Mouse (Mus musculus) lung, adult 2 months (tissue): ENCODE data around the gene Pxdn. TPM values are rescaled to one million over a fixed set of nuclear protein-coding genes. Genes with fewer than 3 reads are reported as not detected.

Source experiments
- DNase-seq: peaks from one replicate; pipeline ENCODE4 v3.0.0; 2022
- H3K4me1 ChIP-seq: fragments of 200-500 bp; 2 replicates; pipeline ENCODE4 v1.6.1; 2011; ENCODE audit warnings: low read length; ENCODE audit not compliant: control insufficient read depth, insufficient read depth
- H3K4me3 ChIP-seq: fragments of 200-500 bp; replicated peaks from 2 replicates; pipeline ENCODE3; 2011; ENCODE audit warnings: low read depth, mild to moderate bottlenecking, control low read depth, low read length; ENCODE audit errors: extremely low read depth
- CTCF ChIP-seq: fragments of 200-500 bp; IDR thresholded peaks from 2 replicates; pipeline ENCODE4 v1.5.1; 2011; ENCODE audit warnings: mild to moderate bottlenecking, low read length, control low read depth; ENCODE audit not compliant: insufficient read depth
- POLR2A ChIP-seq: fragments of 200-500 bp; IDR thresholded peaks from 2 replicates; pipeline ENCODE4 v1.6.1; 2011; ENCODE audit warnings: low read depth, mild to moderate bottlenecking, control low read depth, low read length, borderline replicate concordance; ENCODE audit errors: extremely low read depth
- WGBS: fragments of 180-500 bp; shearing (Covaris S2); methylation state at CpG from one replicate; pipeline ENCODE4 v1.1.7; 2018; 5-methylcytosine and 5-hydroxymethylcytosine counted together
- polyA plus RNA-seq: library from polyadenylated mRNA; depleted of rRNA; stranded (reverse); fragments of >200 nt; gene quantifications from 2 replicates; pipeline ENCODE4 v1.2.3, GENCODE M21; 2012

Gene Pxdn
- polyA plus RNA-seq, 1 experiment: 186 TPM

GRCm38 (mm10) chr12:29972533-29972932 lies 35.1 kb downstream of the Pxdn start:
- no peak for TF ChIP-seq POLR2A
- TF ChIP-seq CTCF: no peak
- H3K4me1 ChIP-seq: peaks cover 7% of the 10 kb centered on the region
- no peak for DNase-seq
- H3K4me3 ChIP-seq: no peak overlapping the region
- 66% methylated on average over 6 of the region's 6 CpGs for WGBS

GRCm38 (mm10) chr12:29980076-29980475 lies 42.7 kb downstream of the Pxdn start:
- no peak for TF ChIP-seq POLR2A
- TF ChIP-seq CTCF: no peak
- H3K4me1 ChIP-seq: peaks cover 3% of the 10 kb centered on the region; the same call in 1 of the 2 replicates
- WGBS: 82% methylated on average over 8 of the region's 8 CpGs
- H3K4me3 ChIP-seq: no peak overlapping the region
- no peak for DNase-seq

GRCm38 (mm10) chr12:29981722-29982293 lies 44.4 kb downstream of the Pxdn start:
- Histone ChIP-seq H3K4me1 (peaks cover 3% of the 10 kb centered on the region; the same call in 1 of the 2 replicates), H3K4me3 (no peak overlapping the region)
- no peak for DNase-seq
- TF ChIP-seq POLR2A: no peak
- no peak for TF ChIP-seq CTCF
- WGBS: 96% methylated on average over 7 of the region's 7 CpGs

DNA sequence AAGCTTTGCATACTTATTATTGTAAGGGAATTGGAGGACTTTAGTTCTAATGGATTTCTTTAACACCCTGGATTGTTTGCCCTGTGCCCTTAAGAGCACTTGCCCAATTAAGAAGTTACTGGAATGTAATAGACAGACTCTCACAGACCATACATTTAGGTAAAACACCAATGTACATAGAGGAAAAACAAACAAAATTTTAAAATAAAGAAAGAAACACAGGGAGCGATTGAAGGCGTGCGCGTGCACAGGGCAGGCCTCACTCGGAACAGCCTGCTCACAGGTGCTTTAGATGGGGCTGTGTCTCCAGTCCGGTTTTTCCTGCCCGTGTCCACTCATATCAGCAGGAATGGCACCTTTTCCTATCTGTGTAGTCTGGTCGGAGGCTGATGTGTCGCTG lies 45.8 kb downstream of the Pxdn start:
- DNase-seq: no peak
- peaks cover 3% of the 10 kb centered on the region; the same call in 1 of the 2 replicates for H3K4me1 ChIP-seq
- no peak overlapping the region for H3K4me3 ChIP-seq
- 76% methylated on average over 9 of the region's 9 CpGs for WGBS
- TF ChIP-seq CTCF (no peak), POLR2A (no peak)

- 65% methylated on average over 6 of the region's 6 CpGs for WGBS
- H3K4me3 ChIP-seq: no peak overlapping the region
- DNase-seq: no peak
Measured at GRCm38 (mm10) chr12:29985126-29985525, 47.7 kb downstream of the Pxdn start.

GRCm38 (mm10) chr12:29986241-29986640 lies 48.8 kb downstream of the Pxdn start:
- H3K4me3 ChIP-seq: no peak overlapping the region
- WGBS: 84% methylated on average over 10 of the region's 10 CpGs
- H3K4me1 ChIP-seq: no peaks in the 10 kb centered on the region
- TF ChIP-seq CTCF (no peak), POLR2A (no peak)
- DNase-seq: no peak

More at GRCm38 (mm10) chr12:29985126-29985525, 47.7 kb downstream of the Pxdn start:
- no peaks in the 10 kb centered on the region for H3K4me1 ChIP-seq
- TF ChIP-seq CTCF: no peak
- TF ChIP-seq POLR2A: no peak

GRCm38 (mm10) chr12:29998895-29999294 lies 61.5 kb downstream of the Pxdn start:
- H3K4me1 ChIP-seq: no peaks in the 10 kb centered on the region
- TF ChIP-seq CTCF: no peak
- no peak for TF ChIP-seq POLR2A
- H3K4me3 ChIP-seq: no peak overlapping the region
- DNase-seq: no peak
- 80% methylated on average over 5 of the region's 5 CpGs for WGBS

GRCm38 (mm10) chr12:30001951-30002350 lies 64.5 kb downstream of the Pxdn start:
- no peak for DNase-seq
- TF ChIP-seq CTCF: no peak
- no peak for TF ChIP-seq POLR2A
- Histone ChIP-seq H3K4me1 (no peaks in the 10 kb centered on the region), H3K4me3 (no peak overlapping the region)
- WGBS: 96% methylated on average over 16 of the region's 16 CpGs

- Histone ChIP-seq H3K4me1 (no peaks in the 10 kb centered on the region), H3K4me3 (no peak overlapping the region)
- DNase-seq: no peak
- TF ChIP-seq CTCF (no peak), POLR2A (no peak)
- WGBS: 75% methylated on average over 14 of the region's 14 CpGs
Measured at GRCm38 (mm10) chr12:30003680-30004364, 66.4 kb downstream of the Pxdn start.

DNA sequence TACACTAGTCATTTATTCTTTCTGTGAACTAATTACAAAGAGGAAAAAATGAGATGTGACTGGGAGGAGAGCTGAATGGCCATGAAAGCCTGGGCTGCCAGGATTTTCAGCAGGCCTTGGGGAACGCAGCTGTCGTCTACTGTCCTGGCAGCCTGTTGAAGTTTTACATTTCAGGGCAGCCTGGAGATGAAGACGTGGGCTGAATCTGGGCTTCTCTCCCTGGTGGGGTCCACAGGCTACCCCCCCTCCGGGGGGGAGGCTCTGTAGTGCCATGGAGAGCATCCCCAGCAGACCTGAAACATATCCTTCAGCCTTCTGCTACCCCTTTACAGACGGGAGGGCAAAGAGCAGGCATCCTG lies 66.9 kb downstream of the Pxdn start:
- no peak for DNase-seq
- 70% methylated on average over 5 of the region's 5 CpGs for WGBS
- TF ChIP-seq POLR2A (no peak), CTCF (no peak)
- H3K4me3 ChIP-seq: no peak overlapping the region
- no peaks in the 10 kb centered on the region for H3K4me1 ChIP-seq
